Mouse (Mus musculus) neural tube, embryonic 13.5 days (tissue): ENCODE data around the gene Sugct. TPM values are rescaled to one million over a fixed set of nuclear protein-coding genes. Genes with fewer than 3 reads are reported as not detected.

Experiments used
- ATAC-seq: fragments of 200-750 bp; cut with Nextera tagmentation; 2 replicates; pipeline ENCODE4 v1.8.0; 2017; ENCODE audit warnings: low read depth, mild to moderate bottlenecking, moderate TSS enrichment, moderate library complexity
- H3K27ac ChIP-seq: fragments of 300-500 bp; sonication (generic); replicated peaks from 2 replicates; pipeline ENCODE4 v1.5.1; 2015; ENCODE audit warnings: moderate library complexity, mild to moderate bottlenecking, inconsistent platforms
- H3K27me3 ChIP-seq: fragments of 300-500 bp; sonication (generic); 2 replicates; pipeline ENCODE4 v1.6.1; 2015; ENCODE audit warnings: mild to moderate bottlenecking, inconsistent platforms
- H3K36me3 ChIP-seq: fragments of 300-500 bp; sonication (generic); 2 replicates; pipeline ENCODE4 v1.6.1; 2015; ENCODE audit warnings: mild to moderate bottlenecking, inconsistent platforms
- H3K4me1 ChIP-seq: fragments of 300-500 bp; sonication (generic); replicated peaks from 2 replicates; pipeline ENCODE4 v1.6.1; 2015; ENCODE audit warnings: inconsistent platforms
- H3K4me2 ChIP-seq: fragments of 300-500 bp; sonication (generic); 2 replicates; pipeline ENCODE4 v1.6.1; 2015; ENCODE audit warnings: inconsistent platforms, mild to moderate bottlenecking, moderate library complexity
- H3K4me3 ChIP-seq: fragments of 300-500 bp; sonication (generic); 2 replicates; pipeline ENCODE4 v1.5.1; 2015; ENCODE audit warnings: mild to moderate bottlenecking, inconsistent platforms
- H3K9ac ChIP-seq: fragments of 300-500 bp; sonication (generic); 2 replicates; pipeline ENCODE4 v1.6.1; 2015; ENCODE audit warnings: moderate library complexity, mild to moderate bottlenecking, inconsistent platforms
- H3K9me3 ChIP-seq: fragments of 300-500 bp; sonication (generic); 2 replicates; pipeline ENCODE4 v1.6.1; 2016; ENCODE audit warnings: inconsistent platforms
- WGBS: fragments of 180-500 bp; shearing (Covaris S2); methylation state at CpG from one replicate; pipeline ENCODE4 v1.1.7; 2015; 5-methylcytosine and 5-hydroxymethylcytosine counted together
- polyA plus RNA-seq: library from polyadenylated mRNA; unstranded; fragments of >200 nt; fragmentation: Nextera tagmentation; extraction: Ambion mirVana; gene quantifications from 2 replicates; pipeline ENCODE4 v1.2.1, GENCODE M21; 2015

The Sugct gene
- polyA plus RNA-seq, 1 experiment from 2014 or later: 3.2 TPM

DNA sequence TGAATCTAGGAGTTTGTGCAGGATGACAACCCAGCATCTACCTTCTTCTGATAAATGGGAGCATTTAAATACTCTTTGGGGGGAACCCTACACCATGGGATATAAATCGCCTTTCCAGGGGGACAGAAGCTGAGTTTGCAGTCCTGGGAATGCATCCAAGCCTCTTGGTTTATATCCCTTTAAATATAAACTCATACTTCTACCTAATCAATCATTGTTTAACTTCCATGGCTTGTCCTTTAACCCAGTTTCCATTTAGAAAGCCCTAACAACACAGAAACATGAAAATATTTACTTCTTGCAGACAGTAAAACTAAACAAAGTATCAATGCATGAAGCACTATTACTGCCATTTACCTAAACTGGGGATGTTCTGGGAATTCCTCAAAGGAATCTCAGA, 3.9 kb downstream of the Sugct start:
- H3K27me3 ChIP-seq: no peaks in the 10 kb centered on the region
- no peak overlapping the region for H3K4me3 ChIP-seq
- no peaks in the 10 kb centered on the region for H3K36me3 ChIP-seq
- WGBS: 67% methylated on average over 1 of the region's 1 CpGs
- peaks cover 9% of the 10 kb centered on the region for H3K4me1 ChIP-seq
- no peak overlapping the region for H3K27ac ChIP-seq
- H3K9me3 ChIP-seq: no peaks in the 10 kb centered on the region
- no peak overlapping the region for H3K9ac ChIP-seq
- no peak for ATAC-seq
- no peak overlapping the region for H3K4me2 ChIP-seq

DNA sequence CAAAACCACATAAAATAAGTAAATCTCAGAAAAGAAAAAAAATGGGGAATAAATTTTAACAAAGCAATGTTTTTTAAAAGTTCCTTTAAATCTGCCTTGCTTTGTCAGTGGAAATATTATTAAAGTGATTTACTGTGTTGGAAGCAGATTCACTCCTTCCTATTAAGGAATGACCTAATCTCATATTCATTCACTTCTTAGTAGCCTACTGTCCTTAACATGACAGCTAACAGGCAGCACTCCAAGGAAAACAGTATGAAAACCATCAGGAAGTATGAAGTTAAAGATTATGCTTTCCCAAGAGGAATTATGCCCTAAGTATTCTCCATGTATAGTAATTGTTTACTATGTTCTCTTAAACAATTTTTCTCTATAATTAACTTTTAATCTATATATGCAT, 4.7 kb downstream of the Sugct start:
- no peak for ATAC-seq

DNA sequence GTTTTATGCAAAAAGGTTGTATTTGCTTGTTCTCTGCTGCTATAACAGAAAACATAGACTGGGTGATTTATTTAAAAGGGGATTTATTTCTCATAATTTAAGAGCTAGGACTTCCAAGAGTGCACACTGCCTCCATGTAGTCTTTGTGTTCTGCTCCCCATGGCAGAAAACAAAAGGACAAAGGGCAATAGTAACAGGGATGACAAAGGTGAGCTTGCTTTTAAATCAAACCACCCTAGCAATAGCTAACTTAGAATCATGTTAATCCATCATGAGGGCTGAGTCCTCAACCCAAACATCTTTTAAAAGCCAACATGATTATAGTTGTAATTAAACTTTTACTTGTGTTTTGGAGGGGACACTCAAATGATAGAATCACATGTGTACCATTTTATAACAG, 5.9 kb downstream of the Sugct start:
- H3K27me3 ChIP-seq: no peaks in the 10 kb centered on the region

More for the DNA sequence above, 4.7 kb downstream of the Sugct start:
- Histone ChIP-seq H3K27ac (no peak overlapping the region), H3K9me3 (no peaks in the 10 kb centered on the region), H3K4me2 (no peak overlapping the region), H3K4me3 (no peak overlapping the region), H3K36me3 (no peaks in the 10 kb centered on the region), H3K9ac (no peak overlapping the region), H3K4me1 (peaks cover 3% of the 10 kb centered on the region; the same call in 1 of the 2 replicates), H3K27me3 (no peaks in the 10 kb centered on the region)

DNA sequence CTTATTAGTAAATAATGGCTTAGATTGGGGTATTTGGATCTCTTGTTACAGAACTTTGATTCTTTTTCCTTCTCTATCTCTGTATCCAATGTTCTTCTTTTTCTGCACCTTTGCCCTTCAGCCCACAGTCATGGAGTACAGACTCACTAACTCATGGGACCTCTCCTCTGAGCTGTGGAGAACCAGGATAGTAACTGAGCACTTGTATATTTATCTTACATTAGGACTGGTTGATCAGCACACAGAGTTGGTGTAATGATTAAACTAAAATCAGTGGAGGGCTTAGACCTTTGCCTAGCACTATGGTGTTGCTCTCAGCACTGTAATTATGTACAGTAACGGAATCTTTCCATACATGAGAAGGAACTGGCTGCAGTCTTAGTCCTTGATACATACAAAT, 24.2 kb downstream of the Sugct start:
- no peak for ATAC-seq
- 81% methylated on average over 1 of the region's 1 CpGs for WGBS
- Histone ChIP-seq H3K4me3 (no peak overlapping the region), H3K4me2 (no peak overlapping the region), H3K4me1 (no peaks in the 10 kb centered on the region), H3K9ac (no peak overlapping the region), H3K27ac (no peak overlapping the region), H3K36me3 (no peaks in the 10 kb centered on the region), H3K9me3 (no peaks in the 10 kb centered on the region), H3K27me3 (no peaks in the 10 kb centered on the region)

More for the DNA sequence above, 5.9 kb downstream of the Sugct start:
- Histone ChIP-seq H3K36me3 (no peaks in the 10 kb centered on the region), H3K4me1 (peaks cover 3% of the 10 kb centered on the region; the same call in 1 of the 2 replicates), H3K9me3 (no peaks in the 10 kb centered on the region), H3K4me3 (no peak overlapping the region), H3K27ac (no peak overlapping the region), H3K4me2 (no peak overlapping the region), H3K9ac (no peak overlapping the region)
- no peak for ATAC-seq

DNA sequence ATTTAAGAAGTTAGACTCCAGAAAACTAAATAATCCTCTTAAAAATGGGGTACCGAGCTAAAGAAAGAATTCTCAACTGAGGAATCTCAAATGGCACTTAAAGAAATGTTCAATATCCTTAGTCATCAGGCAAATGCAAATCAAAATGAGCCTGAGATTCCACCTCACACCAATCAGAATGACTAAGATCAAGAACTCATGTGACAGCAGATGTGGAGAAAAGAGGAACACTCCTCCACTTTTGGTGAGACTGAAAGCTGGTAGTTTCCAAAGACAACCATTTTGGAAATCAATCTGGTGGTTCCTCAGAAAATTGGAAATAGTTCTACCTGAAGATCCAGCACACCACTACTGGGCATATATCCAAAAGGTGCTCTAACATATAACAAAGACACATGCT, 28.0 kb downstream of the Sugct start:
- Histone ChIP-seq H3K9me3 (no peaks in the 10 kb centered on the region), H3K27ac (no peak overlapping the region), H3K4me1 (no peaks in the 10 kb centered on the region), H3K4me2 (no peak overlapping the region), H3K27me3 (no peaks in the 10 kb centered on the region), H3K9ac (no peak overlapping the region), H3K36me3 (no peaks in the 10 kb centered on the region), H3K4me3 (no peak overlapping the region)
- WGBS: 92% methylated on average over 1 of the region's 1 CpGs
- ATAC-seq: no peak

DNA sequence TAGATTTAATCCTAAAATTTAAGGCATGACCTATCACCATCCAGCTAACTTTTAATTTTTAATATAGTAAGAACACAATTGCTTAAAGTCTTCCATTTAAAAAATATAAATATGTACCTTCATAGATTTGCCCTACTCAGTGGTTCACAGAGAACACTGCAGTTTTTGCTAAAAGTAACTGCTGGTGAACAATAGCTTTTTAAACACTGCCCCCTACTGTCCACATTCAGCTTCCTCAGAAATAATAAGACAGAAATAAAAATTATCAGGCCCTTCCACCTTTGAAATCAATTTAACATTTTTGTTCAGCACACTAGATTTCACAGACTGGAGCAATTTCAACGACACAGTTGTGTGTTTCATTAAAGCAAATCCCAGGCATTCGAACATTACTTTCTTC, 53.1 kb downstream of the Sugct start:
- Histone ChIP-seq H3K9ac (no peak overlapping the region), H3K9me3 (no peaks in the 10 kb centered on the region), H3K4me3 (no peak overlapping the region), H3K36me3 (no peaks in the 10 kb centered on the region), H3K27me3 (no peaks in the 10 kb centered on the region), H3K4me1 (no peaks in the 10 kb centered on the region), H3K4me2 (no peak overlapping the region), H3K27ac (no peak overlapping the region)
- ATAC-seq: no peak
- 49% methylated on average over 2 of the region's 2 CpGs for WGBS

DNA sequence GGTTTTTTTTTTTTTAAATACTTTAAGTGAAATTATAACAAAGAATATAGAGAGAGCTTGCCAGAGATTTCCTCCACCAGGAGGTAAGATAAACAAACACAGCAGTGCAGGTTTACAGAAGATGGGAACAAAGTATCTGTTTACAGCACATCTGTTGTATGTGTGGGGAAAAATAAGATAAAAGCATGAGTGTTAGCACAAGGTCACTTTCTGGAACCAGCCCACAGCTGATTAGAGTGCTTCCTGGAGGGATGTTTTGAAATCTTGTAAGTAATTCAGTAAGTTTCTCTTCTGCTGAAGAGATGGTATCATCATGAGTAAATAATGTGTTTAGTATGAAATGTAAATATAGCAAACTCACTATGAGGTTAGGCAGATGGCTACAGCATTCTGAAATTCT, 57.3 kb downstream of the Sugct start:
- Histone ChIP-seq H3K9me3 (no peaks in the 10 kb centered on the region), H3K4me3 (no peak overlapping the region), H3K27me3 (no peaks in the 10 kb centered on the region), H3K9ac (no peak overlapping the region), H3K27ac (no peak overlapping the region), H3K4me2 (no peak overlapping the region), H3K4me1 (no peaks in the 10 kb centered on the region), H3K36me3 (no peaks in the 10 kb centered on the region)
- ATAC-seq: no peak

DNA sequence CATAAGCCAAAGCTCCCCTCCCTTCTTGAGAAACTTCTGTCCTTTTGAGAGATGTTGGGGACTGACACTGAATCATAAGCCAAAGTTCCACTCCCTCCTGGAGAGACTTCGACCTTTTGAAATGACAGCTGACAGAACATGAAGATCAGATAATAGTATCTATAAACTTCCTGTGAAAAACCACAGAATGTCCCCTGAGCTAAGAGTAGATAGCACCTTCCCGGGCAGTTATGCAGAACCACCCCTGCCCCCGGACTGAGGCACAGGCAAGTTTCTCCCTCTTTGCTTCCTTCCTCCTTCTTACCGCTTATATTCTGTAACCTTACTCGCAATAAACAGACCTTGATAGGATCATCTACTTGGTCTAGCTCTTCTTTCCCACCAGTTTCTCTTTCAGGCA, 68.2 kb downstream of the Sugct start:
- H3K27me3 ChIP-seq: no peaks in the 10 kb centered on the region
- H3K27ac ChIP-seq: no peak overlapping the region
- no peak overlapping the region for H3K4me2 ChIP-seq
- no peak for ATAC-seq
- H3K36me3 ChIP-seq: no peaks in the 10 kb centered on the region
- no peaks in the 10 kb centered on the region for H3K4me1 ChIP-seq
- no peak overlapping the region for H3K4me3 ChIP-seq
- 90% methylated on average over 5 of the region's 5 CpGs for WGBS
- H3K9me3 ChIP-seq: no peaks in the 10 kb centered on the region; the same call in 1 of the 2 replicates
- no peak overlapping the region for H3K9ac ChIP-seq

DNA sequence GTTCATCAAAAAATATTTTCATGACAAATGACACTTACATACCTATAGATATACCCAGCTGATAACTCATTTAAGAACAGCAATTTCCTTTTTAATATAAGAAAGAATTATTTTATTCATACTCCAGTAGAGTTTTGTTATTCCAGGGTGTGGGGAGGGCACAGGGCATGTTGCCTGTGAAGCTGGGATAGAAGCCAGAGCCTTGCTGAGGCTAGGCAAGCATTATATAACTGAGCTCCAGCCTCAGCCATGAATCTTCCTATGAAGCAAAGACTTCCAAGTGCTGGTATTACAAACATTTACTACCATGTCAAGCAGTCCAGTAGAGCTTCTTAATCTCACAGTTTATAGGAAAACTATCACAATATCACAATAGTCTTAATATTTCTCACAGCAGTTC, 70.4 kb downstream of the Sugct start:
- no peaks in the 10 kb centered on the region for H3K36me3 ChIP-seq
- no peak for ATAC-seq
- no peaks in the 10 kb centered on the region for H3K27me3 ChIP-seq
- H3K9me3 ChIP-seq: no peaks in the 10 kb centered on the region; the same call in 1 of the 2 replicates
- H3K4me1 ChIP-seq: no peaks in the 10 kb centered on the region
- no peak overlapping the region for H3K27ac ChIP-seq
- H3K4me3 ChIP-seq: no peak overlapping the region
- H3K9ac ChIP-seq: no peak overlapping the region
- H3K4me2 ChIP-seq: no peak overlapping the region

DNA sequence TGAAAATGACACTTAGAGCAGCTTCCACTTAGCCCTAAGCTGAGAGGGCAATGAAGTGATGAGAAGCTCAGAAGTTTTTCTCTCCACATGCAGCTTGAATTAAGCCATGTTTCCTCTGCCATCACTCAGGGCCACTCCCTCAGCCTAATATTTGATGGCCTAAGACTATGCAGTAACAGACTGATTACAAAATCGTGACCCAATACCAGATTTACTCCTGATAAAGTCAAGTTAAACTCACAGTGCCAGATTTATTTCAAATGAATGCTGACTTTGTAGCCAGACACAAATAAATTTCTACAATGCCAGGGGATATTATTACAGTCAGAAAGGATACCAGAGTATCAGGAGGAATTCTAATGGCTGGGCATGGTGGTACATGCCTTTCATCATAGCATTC, 89.1 kb downstream of the Sugct start:
- no peak overlapping the region for H3K27ac ChIP-seq
- no peak overlapping the region for H3K4me3 ChIP-seq
- no peaks in the 10 kb centered on the region for H3K4me1 ChIP-seq
- no peak overlapping the region for H3K4me2 ChIP-seq
- WGBS: 97% methylated on average over 1 of the region's 1 CpGs
- H3K9ac ChIP-seq: no peak overlapping the region
- no peaks in the 10 kb centered on the region for H3K27me3 ChIP-seq
- H3K36me3 ChIP-seq: no peaks in the 10 kb centered on the region
- H3K9me3 ChIP-seq: no peaks in the 10 kb centered on the region
- ATAC-seq: no peak

DNA sequence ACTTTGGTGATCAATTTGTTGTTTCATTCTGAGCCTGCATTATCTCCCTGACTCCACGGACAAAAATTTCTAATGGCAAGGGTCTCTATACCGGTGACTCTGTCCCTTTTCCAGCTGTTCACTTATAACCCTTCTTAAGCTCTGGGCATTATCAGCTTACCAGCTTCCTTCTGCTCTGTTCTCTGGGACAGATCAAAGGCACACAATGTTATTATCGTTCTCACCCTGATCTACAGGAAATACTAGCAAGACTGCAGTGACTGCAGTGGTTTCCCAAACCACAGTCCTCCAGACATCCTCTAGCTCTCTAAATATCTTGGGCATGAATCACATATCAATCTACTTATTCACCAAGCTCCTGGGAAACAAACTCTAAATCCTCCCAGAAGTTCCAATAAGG, 90.7 kb downstream of the Sugct start:
- no peaks in the 10 kb centered on the region for H3K9me3 ChIP-seq
- H3K27ac ChIP-seq: no peak overlapping the region
- no peak overlapping the region for H3K4me3 ChIP-seq
- no peak for ATAC-seq
- 79% methylated on average over 3 of the region's 3 CpGs for WGBS
- no peak overlapping the region for H3K9ac ChIP-seq
- H3K27me3 ChIP-seq: no peaks in the 10 kb centered on the region
- no peaks in the 10 kb centered on the region for H3K4me1 ChIP-seq
- H3K4me2 ChIP-seq: no peak overlapping the region
- no peaks in the 10 kb centered on the region for H3K36me3 ChIP-seq

DNA sequence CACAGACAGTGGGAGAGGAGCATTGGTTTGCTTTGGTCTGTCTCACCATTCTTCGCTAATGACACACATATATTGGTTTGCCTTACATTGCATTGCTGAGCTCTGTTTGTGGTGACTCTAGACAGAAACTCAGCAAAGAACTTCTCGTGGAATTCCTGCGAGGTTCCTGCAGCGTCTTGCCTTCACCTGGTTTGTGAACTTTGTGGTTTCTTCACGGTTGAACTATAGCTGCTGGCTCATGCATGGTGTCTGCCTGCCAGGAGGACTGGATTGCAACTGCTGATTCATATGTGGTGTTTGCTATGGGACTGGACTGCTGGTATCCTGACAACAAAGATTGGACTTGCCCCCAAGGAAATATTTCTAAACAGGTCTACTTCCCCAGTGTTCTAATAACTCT, 91.6 kb downstream of the Sugct start:
- H3K36me3 ChIP-seq: no peaks in the 10 kb centered on the region
- no peaks in the 10 kb centered on the region for H3K9me3 ChIP-seq
- no peak for ATAC-seq
- no peak overlapping the region for H3K4me2 ChIP-seq
- no peak overlapping the region for H3K27ac ChIP-seq
- no peak overlapping the region for H3K4me3 ChIP-seq
- 94% methylated on average over 5 of the region's 5 CpGs for WGBS
- no peaks in the 10 kb centered on the region for H3K27me3 ChIP-seq
- H3K4me1 ChIP-seq: no peaks in the 10 kb centered on the region
- H3K9ac ChIP-seq: no peak overlapping the region

DNA sequence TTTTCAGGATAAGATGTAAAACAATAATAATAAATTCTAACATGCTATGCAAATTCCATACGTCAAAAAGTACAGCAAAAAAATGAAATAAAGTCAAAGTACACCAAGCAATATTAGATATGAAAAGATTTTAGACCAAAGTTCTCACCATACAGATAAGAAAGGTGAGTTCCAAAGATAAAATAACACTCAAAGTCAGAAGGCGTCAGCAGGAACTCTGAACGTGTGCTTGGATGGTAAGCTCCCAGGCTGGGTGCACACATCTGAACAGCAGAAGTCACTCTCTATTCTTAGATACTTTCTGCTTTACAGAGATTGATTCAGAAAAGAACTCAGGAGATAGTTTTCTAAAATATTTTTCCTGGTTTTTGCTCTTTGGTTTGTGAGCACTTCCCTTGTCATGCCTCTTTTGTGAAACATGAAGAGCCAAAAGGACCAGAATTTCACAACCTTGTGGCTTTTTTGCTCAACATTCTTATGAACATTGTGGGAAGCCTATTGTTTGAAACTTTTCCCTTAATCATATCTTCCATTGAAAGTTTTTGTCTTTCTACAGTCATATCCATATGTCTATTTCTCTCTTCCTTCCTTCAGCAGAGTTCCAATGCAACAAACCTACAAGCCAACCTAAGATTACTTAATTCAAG, 110.0 kb downstream of the Sugct start:
- WGBS: 57% methylated on average over 3 of the region's 3 CpGs
- Histone ChIP-seq H3K9ac (no peak overlapping the region), H3K27me3 (no peaks in the 10 kb centered on the region), H3K4me1 (no peaks in the 10 kb centered on the region), H3K4me3 (no peak overlapping the region), H3K9me3 (no peaks in the 10 kb centered on the region), H3K4me2 (no peak overlapping the region), H3K36me3 (no peaks in the 10 kb centered on the region), H3K27ac (no peak overlapping the region)
- no peak for ATAC-seq
